22 mouse cellular contexts compared by ENCODE assay signal in the genomic region with DNA sequence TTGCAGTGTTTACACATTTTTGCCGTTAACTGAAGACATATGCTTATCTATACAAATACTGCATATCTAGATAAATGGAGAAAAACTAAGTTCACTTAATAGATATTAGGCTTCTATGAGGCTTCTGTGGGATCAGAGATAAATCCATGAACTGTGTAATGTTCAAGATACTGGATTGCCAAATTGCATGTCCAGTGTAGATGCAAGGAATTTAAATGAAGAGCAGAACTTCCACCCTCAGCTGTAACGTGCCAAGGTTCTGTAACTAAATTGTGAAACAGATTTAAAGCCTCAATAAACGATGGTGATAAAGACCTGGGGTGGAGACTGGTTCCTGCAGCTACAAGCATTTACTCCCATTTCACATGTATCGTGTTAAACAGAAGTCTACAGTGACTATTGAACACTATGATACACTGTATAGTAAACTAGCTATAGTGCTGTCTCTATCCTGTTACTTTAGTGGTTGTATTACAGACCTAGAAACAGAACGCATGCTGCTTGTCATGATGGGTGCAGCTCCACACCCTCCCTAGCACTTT. TPM values are rescaled to one million over a fixed set of nuclear protein-coding genes. Genes with fewer than 3 reads are reported as not detected.
DNase-seq lines count a peak whose midpoint lies in the region; ATAC-seq and TF ChIP-seq lines count a peak whose summit lies in the region.
"Had no signal": no experiment of that assay in that cellular context is flagged by ENCODE, and none has a peak within 500 bp of the region (broad histone marks: within the 10 kb centered on the region; RNA-seq: fewer than 3 reads in every experiment).

No protein-coding gene starts in this region.

- no peak for TF ChIP-seq POLR2A in lung, adult 2 months (IDR thresholded peaks at IDR 0.05; ENCODE audit: borderline replicate concordance, extremely low read depth, low read depth, low read length)

- H3K4me2 ChIP-seq in kidney, postnatal 0 days (ENCODE audit: low read length), result no peak overlapping the region
- no peak overlapping the region for H3K4me2 ChIP-seq in lung, embryonic 15.5 days
- no peak overlapping the region for H3K4me2 ChIP-seq in intestine, embryonic 16.5 days (ENCODE audit: low read depth, low read length)
- H3K4me2 ChIP-seq: embryonic facial prominence, embryonic 13.5 days; forebrain, embryonic 12.5 days; hindbrain, embryonic 13.5 days had no signal

- H3K27ac ChIP-seq in kidney, postnatal 0 days, result no peak overlapping the region
- H3K27ac ChIP-seq in lung, embryonic 15.5 days, result no peak overlapping the region
- peak overlapping the region; percentile 75 for H3K27ac ChIP-seq in intestine, embryonic 16.5 days (ENCODE audit: low read length)
- H3K27ac ChIP-seq: embryonic facial prominence, embryonic 13.5 days; forebrain, embryonic 12.5 days; heart, embryonic 10.5 days; hindbrain, embryonic 13.5 days had no signal

- 60% methylated on average over 5 of the region's 5 CpGs for WGBS in kidney, postnatal 0 days
- WGBS in lung, embryonic 15.5 days, result 38% methylated on average over 5 of the region's 5 CpGs
- WGBS in lung, adult 2 months, result 50% methylated on average over 5 of the region's 5 CpGs
- 38% methylated on average over 5 of the region's 5 CpGs for WGBS in intestine, embryonic 16.5 days

- no peaks in the 10 kb centered on the region for H3K9me3 ChIP-seq in kidney, postnatal 0 days (replicated peaks; ENCODE audit: low read length)
- no peaks in the 10 kb centered on the region for H3K9me3 ChIP-seq in lung, embryonic 15.5 days
- no peaks in the 10 kb centered on the region for H3K9me3 ChIP-seq in intestine, embryonic 16.5 days (ENCODE audit: control insufficient read depth, low read length)
- H3K9me3 ChIP-seq: embryonic facial prominence, embryonic 13.5 days; forebrain, embryonic 12.5 days; heart, embryonic 10.5 days; hindbrain, embryonic 13.5 days had no signal

- H3K36me3 ChIP-seq in kidney, postnatal 0 days (ENCODE audit: insufficient read depth, low read length), result no peaks in the 10 kb centered on the region
- no peaks in the 10 kb centered on the region for H3K36me3 ChIP-seq in lung, embryonic 15.5 days
- no peaks in the 10 kb centered on the region for H3K36me3 ChIP-seq in intestine, embryonic 16.5 days (ENCODE audit: control insufficient read depth, insufficient read depth, low read length)
- H3K36me3 ChIP-seq: embryonic facial prominence, embryonic 13.5 days; forebrain, embryonic 12.5 days; heart, embryonic 10.5 days; hindbrain, embryonic 13.5 days had no signal

- no peak overlapping the region for H3K9ac ChIP-seq in kidney, postnatal 0 days (ENCODE audit: low read depth, low read length)
- no peak overlapping the region for H3K9ac ChIP-seq in lung, embryonic 15.5 days
- no peak overlapping the region for H3K9ac ChIP-seq in intestine, embryonic 16.5 days (ENCODE audit: low read depth, low read length)
- H3K9ac ChIP-seq: embryonic facial prominence, embryonic 13.5 days; forebrain, embryonic 12.5 days; hindbrain, embryonic 13.5 days had no signal

- no peak for ATAC-seq in kidney, postnatal 0 days (replicated peaks; ENCODE audit: low FRiP score, low read depth)
- ATAC-seq in lung, embryonic 15.5 days (ENCODE audit: borderline replicate concordance, extremely low read depth, low FRiP score, low TSS enrichment), result peak; percentile 42; the same call in 1 of the 2 replicates
- peak; percentile 67 for ATAC-seq in intestine, embryonic 16.5 days
- ATAC-seq: CD4-positive, CD25-positive, alpha-beta regulatory T cell, adult 4 months; forebrain, embryonic 16.5 days had no signal

- TF ChIP-seq CTCF in kidney, postnatal 0 days (IDR thresholded peaks at IDR 0.05; ENCODE audit: low read depth), result no peak
- no peak for TF ChIP-seq CTCF in lung, adult 2 months (IDR thresholded peaks at IDR 0.05; ENCODE audit: insufficient read depth, low read length)

- H3K4me1 ChIP-seq in kidney, postnatal 0 days (replicated peaks; ENCODE audit: insufficient read depth, low read length), result no peaks in the 10 kb centered on the region
- 0 out of 2 replicates have a peak, but pooled peaks cover 6% of the 10 kb centered on the region for H3K4me1 ChIP-seq in lung, embryonic 15.5 days
- H3K4me1 ChIP-seq in lung, adult 2 months (ENCODE audit: control insufficient read depth, insufficient read depth, low read length), result no peaks in the 10 kb centered on the region; the same call in 1 of the 2 replicates
- peaks cover 19% of the 10 kb centered on the region for H3K4me1 ChIP-seq in intestine, embryonic 16.5 days (ENCODE audit: control insufficient read depth, insufficient read depth, low read length)
- H3K4me1 ChIP-seq: forebrain, embryonic 12.5 days; heart, embryonic 10.5 days; hindbrain, embryonic 13.5 days had no signal

- peak; percentile 40 for DNase-seq in kidney, postnatal 0 days (ENCODE audit: low spot score)
- no peak for DNase-seq in kidney, adult 8-10 months
- no peak for DNase-seq in lung, adult 2 months
- no peak for DNase-seq in heart, postnatal 4 days
- no peak for DNase-seq in cerebellum, adult 9-11 months
- DNase-seq: adrenal gland, postnatal 10 days; B cell, adult 2 months; cerebellum, adult 11 months; cerebellum, adult 8-10 months; cerebellum, postnatal 25 days; gastrocnemius, postnatal 10 days; heart, adult 18-20 months; heart, postnatal 10 days had no signal

- no peak overlapping the region for H3K4me3 ChIP-seq in kidney, postnatal 0 days (replicated peaks; ENCODE audit: low read depth, low read length)
- no peak overlapping the region for H3K4me3 ChIP-seq in lung, embryonic 15.5 days
- H3K4me3 ChIP-seq in lung, adult 2 months (replicated peaks; ENCODE audit: extremely low read depth, low read depth, low read length), result no peak overlapping the region
- H3K4me3 ChIP-seq in intestine, embryonic 16.5 days (ENCODE audit: low read length), result no peak overlapping the region
- H3K4me3 ChIP-seq: embryonic facial prominence, embryonic 13.5 days; forebrain, embryonic 12.5 days; heart, embryonic 10.5 days; hindbrain, embryonic 13.5 days had no signal

- no peaks in the 10 kb centered on the region for H3K27me3 ChIP-seq in kidney, postnatal 0 days (ENCODE audit: insufficient read depth, low read length)
- H3K27me3 ChIP-seq in lung, embryonic 15.5 days, result no peaks in the 10 kb centered on the region
- H3K27me3 ChIP-seq in intestine, embryonic 16.5 days (replicated peaks; ENCODE audit: control insufficient read depth, insufficient read depth, low read length), result no peaks in the 10 kb centered on the region
- H3K27me3 ChIP-seq: embryonic facial prominence, embryonic 13.5 days; forebrain, embryonic 12.5 days; hindbrain, embryonic 13.5 days had no signal

RNA-seq across cellular contexts. Expression of a gene that starts 23.9 kb away (rescaled TPM):
- polyA plus RNA-seq in kidney, postnatal 0 days (2015; fragmentation: Nextera tagmentation; extraction: Ambion mirVana), result 17.3 and 17.4 TPM in 2 replicates
- polyA plus RNA-seq in lung, embryonic 15.5 days (2015; fragmentation: Nextera tagmentation; extraction: Ambion mirVana), result 22.3 and 24.6 TPM in 2 replicates
- polyA plus RNA-seq in lung, adult 2 months (2012; rRNA removed), result 8.8 and 11.2 TPM in 2 replicates
- polyA plus RNA-seq in intestine, embryonic 16.5 days (2015; fragmentation: Nextera tagmentation; extraction: Ambion mirVana), result 30.2 and 36.9 TPM in 2 replicates
- 1 to 10 TPM; 8.2 to 8.8 TPM for total RNA-seq in heart, postnatal 4 days (2021)
- total RNA-seq: MEL had no signal
- polyA plus RNA-seq: CD4-positive, CD25-positive, alpha-beta regulatory T cell, adult 4 months had no signal
